Comparison of ENCODE assay signal across 8 mouse cellular contexts in genomic region chr10:5194081-5194670, GRCm38 (mm10).
DNase-seq lines count a peak whose midpoint lies in the region; ATAC-seq and TF ChIP-seq lines count a peak whose summit lies in the region.

No protein-coding gene starts in this region.

- peaks cover 4% of the 10 kb centered on the region; the same call in 1 of the 2 replicates for H3K4me1 ChIP-seq in cortical plate, adult 2 months (ENCODE audit: control insufficient read depth, insufficient read depth, low read length)
- peaks cover 3% of the 10 kb centered on the region; the same call in 1 of the 2 replicates for H3K4me1 ChIP-seq in hindbrain, postnatal 0 days (ENCODE audit: insufficient read depth, low read length)
- peaks cover 66% of the 10 kb centered on the region for H3K4me1 ChIP-seq in megakaryocyte, embryonic 14.5 days

- peak overlapping the region; percentile 85 for H3K27ac ChIP-seq in cortical plate, adult 2 months (ENCODE audit: insufficient read depth, low read length)
- H3K27ac ChIP-seq in hindbrain, postnatal 0 days: peak overlapping the region; percentile 89

- peak; percentile 54 for DNase-seq in kidney, adult 9 months
- no peak for DNase-seq in kidney, postnatal 4 days
- DNase-seq in hindbrain, postnatal 0 days (ENCODE audit: low spot score): no peak
- no peak for DNase-seq in T-cell, adult 2 months (ENCODE audit: low spot score)
- DNase-seq in cerebellum, adult 9-11 months: no peak
- DNase-seq in gastrocnemius, adult 18-20 months (ENCODE audit: low spot score): no peak

- ATAC-seq in hindbrain, postnatal 0 days: peak; percentile 87

- peak overlapping the region; percentile 77 for H3K4me2 ChIP-seq in hindbrain, postnatal 0 days (ENCODE audit: low read depth, low read length)

- H3K36me3 ChIP-seq in hindbrain, postnatal 0 days (ENCODE audit: insufficient read depth, low read length): no peaks in the 10 kb centered on the region
- H3K36me3 ChIP-seq in megakaryocyte, embryonic 14.5 days (replicated peaks; ENCODE audit: low read length): peaks cover 88% of the 10 kb centered on the region

- H3K9ac ChIP-seq in hindbrain, postnatal 0 days (replicated peaks; ENCODE audit: low read length): peak overlapping the region; percentile 61

- no peak for TF ChIP-seq POLR2A in cortical plate, adult 2 months (IDR thresholded peaks at IDR 0.05; ENCODE audit: extremely low read depth, insufficient read depth, low read length)

- no peak for TF ChIP-seq CTCF in cortical plate, adult 2 months (IDR thresholded peaks at IDR 0.05; ENCODE audit: extremely low read depth, insufficient read depth, low read length)
- 0 out of 2 replicates have a peak, but pooled peaks have one; percentile 1 for TF ChIP-seq CTCF in hindbrain, postnatal 0 days (IDR thresholded peaks at IDR 0.05; ENCODE audit: low read depth)

- under 1% methylated on average over 13 of the region's 13 CpGs for WGBS in hindbrain, postnatal 0 days

- peak overlapping the region; percentile 77 for H3K4me3 ChIP-seq in cortical plate, adult 2 months (ENCODE audit: insufficient read depth, low read length)
- H3K4me3 ChIP-seq in hindbrain, postnatal 0 days (ENCODE audit: low read length): peak overlapping the region; percentile 50
- H3K4me3 ChIP-seq in megakaryocyte, embryonic 14.5 days (replicated peaks): peak overlapping the region; percentile 93

- H3K27me3 ChIP-seq in hindbrain, postnatal 0 days (ENCODE audit: insufficient read depth, low read length): no peaks in the 10 kb centered on the region
- no peaks in the 10 kb centered on the region for H3K27me3 ChIP-seq in megakaryocyte, embryonic 14.5 days (replicated peaks)

- H3K9me3 ChIP-seq in hindbrain, postnatal 0 days (ENCODE audit: low read length): no peaks in the 10 kb centered on the region
- peaks cover 5% of the 10 kb centered on the region for H3K9me3 ChIP-seq in megakaryocyte, embryonic 14.5 days
